Mouse (Mus musculus) liver, embryonic 11.5 days (tissue): Measurements from ENCODE around the gene Wfdc11. TPM values are rescaled to one million over a fixed set of nuclear protein-coding genes. Genes with fewer than 3 reads are reported as not detected.

Experiments used
- ATAC-seq: fragments of 200-750 bp; cut with Nextera tagmentation; replicated peaks from 2 replicates; pipeline ENCODE4 v1.8.0; 2017; ENCODE audit warnings: moderate number of reproducible peaks, mild to moderate bottlenecking, moderate TSS enrichment, moderate library complexity; ENCODE audit not compliant: low FRiP score
- DNase-seq: peaks from one replicate; pipeline ENCODE4 v3.0.0-alpha.2; 2017; ENCODE audit warnings: low spot score
- H3K27ac ChIP-seq: fragments of 300-500 bp; sonication (generic); 2 replicates; pipeline ENCODE4 v1.5.1; 2014; ENCODE audit warnings: mild to moderate bottlenecking, low read depth, low read length, control low read depth
- H3K27me3 ChIP-seq: fragments of 300-500 bp; sonication (generic); replicated peaks from 2 replicates; pipeline ENCODE4 v1.6.1; 2014; ENCODE audit warnings: low read length, mixed read lengths; ENCODE audit not compliant: control insufficient read depth, insufficient read depth
- H3K36me3 ChIP-seq: fragments of 300-500 bp; sonication (generic); 2 replicates; pipeline ENCODE4 v1.6.1; 2014; ENCODE audit warnings: mild to moderate bottlenecking, low read length, moderate library complexity, mixed read lengths; ENCODE audit not compliant: control insufficient read depth, insufficient read depth
- H3K4me1 ChIP-seq: fragments of 300-500 bp; sonication (generic); replicated peaks from 2 replicates; pipeline ENCODE4 v1.6.1; 2014; ENCODE audit warnings: low read length, mixed read lengths; ENCODE audit not compliant: control insufficient read depth, insufficient read depth
- H3K4me2 ChIP-seq: fragments of 300-500 bp; sonication (generic); 2 replicates; pipeline ENCODE4 v1.6.1; 2014; ENCODE audit warnings: mild to moderate bottlenecking, control low read depth, moderate library complexity
- H3K4me3 ChIP-seq: fragments of 300-500 bp; sonication (generic); 2 replicates; pipeline ENCODE4 v1.5.1; 2014; ENCODE audit warnings: low read depth, low read length, control low read depth
- H3K9ac ChIP-seq: fragments of 300-500 bp; sonication (generic); 2 replicates; pipeline ENCODE4 v1.6.1; 2014; ENCODE audit warnings: low read depth, low read length, control low read depth
- H3K9me3 ChIP-seq: fragments of 300-500 bp; sonication (generic); 2 replicates; pipeline ENCODE4 v1.6.1; 2016; ENCODE audit warnings: low read length, inconsistent platforms, mixed read lengths; ENCODE audit not compliant: control insufficient read depth
- WGBS: fragments of 180-500 bp; shearing (Covaris S2); extraction: QIAGEN DNeasy Blood & Tissue Kit; methylation state at CpG from one replicate; pipeline ENCODE4 v1.1.7; 2014; 5-methylcytosine and 5-hydroxymethylcytosine counted together
- polyA plus RNA-seq: library from polyadenylated mRNA; unstranded; fragments of >200 nt; fragmentation: Nextera tagmentation; extraction: Ambion mirVana; gene quantifications from 2 replicates; pipeline ENCODE4 v1.2.1, GENCODE M21; 2014

Wfdc11 gene
- polyA plus RNA-seq, 1 experiment from 2014 or later, result not detected

- Histone ChIP-seq H3K27ac (no peak within 1 kb of the TSS), H3K36me3 (no peaks in the 10 kb centered on the region), H3K4me3 (no peak within 1 kb of the TSS), H3K9me3 (no peaks in the 10 kb centered on the region), H3K9ac (no peak within 1 kb of the TSS), H3K4me2 (no peak within 1 kb of the TSS), H3K4me1 (no peaks in the 10 kb centered on the region), H3K27me3 (no peaks in the 10 kb centered on the region)
- DNase-seq, result no peak
- 68% methylated on average over 4 of the region's 4 CpGs for WGBS
- ATAC-seq, result no peak
These were observed 24.3 kb upstream of the Wfdc11 start, which contains the start of gene Spint4 for GRCm38 (mm10) chr2:164698201-164698600. Gene Spint4, plus strand, starts transcription at chr2:164698501.

GRCm38 (mm10) chr2:164684807-164685206 lies 10.9 kb upstream of the Wfdc11 start, which contains the start of gene Wfdc13:
Gene Wfdc13, plus strand, starts transcription at chr2:164685107.
- DNase-seq, result no peak
- H3K4me3 ChIP-seq, result no peak within 1 kb of the TSS

GRCm38 (mm10) chr2:164679906-164680305 lies 6.0 kb upstream of the Wfdc11 start:
- Histone ChIP-seq H3K4me1 (no peaks in the 10 kb centered on the region), H3K4me3 (no peak overlapping the region), H3K27ac (no peak overlapping the region), H3K27me3 (no peaks in the 10 kb centered on the region), H3K4me2 (no peak overlapping the region), H3K9ac (no peak overlapping the region), H3K9me3 (no peaks in the 10 kb centered on the region), H3K36me3 (no peaks in the 10 kb centered on the region)
- WGBS, result 33% methylated on average over 3 of the region's 3 CpGs
- ATAC-seq (no peak), DNase-seq (no peak)

More at GRCm38 (mm10) chr2:164684807-164685206, 10.9 kb upstream of the Wfdc11 start, which contains the start of gene Wfdc13:
- 59% methylated on average over 3 of the region's 3 CpGs for WGBS
- Histone ChIP-seq H3K27me3 (no peaks in the 10 kb centered on the region), H3K27ac (no peak within 1 kb of the TSS), H3K9me3 (no peaks in the 10 kb centered on the region), H3K9ac (no peak within 1 kb of the TSS), H3K4me1 (no peaks in the 10 kb centered on the region; the same call in 1 of the 2 replicates), H3K4me2 (no peak within 1 kb of the TSS), H3K36me3 (no peaks in the 10 kb centered on the region)
- ATAC-seq, result no peak

GRCm38 (mm10) chr2:164678848-164679625 lies 5.2 kb upstream of the Wfdc11 start:
- no peaks in the 10 kb centered on the region for H3K9me3 ChIP-seq
- H3K4me3 ChIP-seq, result peak overlapping the region; percentile 27
- no peak overlapping the region for H3K27ac ChIP-seq
- no peaks in the 10 kb centered on the region for H3K4me1 ChIP-seq
- no peaks in the 10 kb centered on the region for H3K36me3 ChIP-seq
- 0 out of 2 replicates have a peak overlapping the region, but pooled peaks have one; percentile 46 for H3K9ac ChIP-seq
- peak overlapping the region; percentile 55 for H3K4me2 ChIP-seq
- ATAC-seq, result peak; percentile 71
- H3K27me3 ChIP-seq, result no peaks in the 10 kb centered on the region
- peak; percentile 71 for DNase-seq
- 21% methylated on average over 19 of the region's 19 CpGs for WGBS

GRCm38 (mm10) chr2:164676916-164677685 lies 3.2 kb upstream of the Wfdc11 start:
- DNase-seq (no peak), ATAC-seq (no peak)
- no peak overlapping the region for H3K27ac ChIP-seq
- no peak overlapping the region for H3K4me3 ChIP-seq
- no peaks in the 10 kb centered on the region for H3K9me3 ChIP-seq
- WGBS, result 72% methylated on average over 16 of the region's 16 CpGs
- H3K27me3 ChIP-seq, result no peaks in the 10 kb centered on the region
- no peaks in the 10 kb centered on the region for H3K4me1 ChIP-seq
- H3K36me3 ChIP-seq, result no peaks in the 10 kb centered on the region
- no peak overlapping the region for H3K4me2 ChIP-seq
- no peak overlapping the region for H3K9ac ChIP-seq

GRCm38 (mm10) chr2:164676103-164676502 lies 2.2 kb upstream of the Wfdc11 start:
- no peak for ATAC-seq
- no peaks in the 10 kb centered on the region for H3K4me1 ChIP-seq
- WGBS, result 74% methylated on average over 7 of the region's 7 CpGs

GRCm38 (mm10) chr2:164670938-164671337 lies 2.9 kb downstream of the Wfdc11 start:
- WGBS, result 19% methylated on average over 1 of the region's 1 CpGs
- Histone ChIP-seq H3K27ac (no peak overlapping the region), H3K27me3 (no peaks in the 10 kb centered on the region), H3K9me3 (no peaks in the 10 kb centered on the region), H3K36me3 (no peaks in the 10 kb centered on the region), H3K4me1 (no peaks in the 10 kb centered on the region), H3K9ac (no peak overlapping the region), H3K4me3 (no peak overlapping the region), H3K4me2 (no peak overlapping the region)
- no peak for ATAC-seq
- no peak for DNase-seq

More at GRCm38 (mm10) chr2:164676103-164676502, 2.2 kb upstream of the Wfdc11 start:
- no peaks in the 10 kb centered on the region for H3K36me3 ChIP-seq
- H3K4me2 ChIP-seq, result no peak overlapping the region
- no peak for DNase-seq
- H3K27me3 ChIP-seq, result no peaks in the 10 kb centered on the region
- H3K9me3 ChIP-seq, result no peaks in the 10 kb centered on the region
- H3K27ac ChIP-seq, result no peak overlapping the region
- H3K4me3 ChIP-seq, result no peak overlapping the region
- no peak overlapping the region for H3K9ac ChIP-seq

GRCm38 (mm10) chr2:164670261-164670660 lies 3.6 kb downstream of the Wfdc11 start:
- no peak overlapping the region for H3K9ac ChIP-seq
- WGBS, result 69% methylated on average over 5 of the region's 5 CpGs
- no peaks in the 10 kb centered on the region for H3K36me3 ChIP-seq
- no peak overlapping the region for H3K4me3 ChIP-seq
- no peak overlapping the region for H3K4me2 ChIP-seq
- DNase-seq (no peak), ATAC-seq (no peak)
- no peak overlapping the region for H3K27ac ChIP-seq
- no peaks in the 10 kb centered on the region for H3K4me1 ChIP-seq
- H3K27me3 ChIP-seq, result no peaks in the 10 kb centered on the region
- no peaks in the 10 kb centered on the region for H3K9me3 ChIP-seq
